Mouse (Mus musculus) spleen, postnatal 36 days (tissue): ENCODE results near the gene Mesp1.

Experiments used
- DNase-seq, 2 experiments: peaks; one replicate each; pipeline ENCODE4 v3.0.0; 2022; ENCODE audit warnings: low spot score in 2 of 2, mixed read lengths in 1 of 2

Mesp1 gene

DNA sequence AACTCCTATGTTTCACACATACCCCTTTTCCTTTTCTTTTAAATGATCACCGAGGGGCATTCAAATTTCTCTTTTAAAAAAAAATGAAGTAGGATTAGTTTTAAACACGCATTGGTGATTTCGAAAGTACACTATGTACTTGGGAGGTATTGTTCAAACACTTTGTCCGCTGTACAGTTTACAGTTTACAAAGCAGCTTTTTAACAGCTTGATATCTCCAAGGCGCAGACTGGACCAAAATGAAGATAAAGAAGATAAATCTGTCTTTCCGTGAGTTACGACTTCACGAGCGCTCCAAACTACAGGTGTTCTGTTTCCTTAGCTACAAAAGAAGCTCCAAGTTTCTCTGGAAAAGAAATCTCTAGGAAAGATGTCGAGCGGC is 51.3 kb downstream of the Mesp1 start:
- DNase-seq, result no peak
